Mouse (Mus musculus) 3134 (cell line): ENCODE measurements around the gene Spag8.

Source experiments
- DNase-seq: peaks from one replicate; pipeline ENCODE4 v3.0.0-alpha.2; 2011; ENCODE audit warnings: low spot score; ENCODE audit not compliant: insufficient read length; ENCODE audit errors: extremely low read depth

Gene Spag8

GRCm38 (mm10) chr4:43653161-43654015 lies at the start of gene Spag8:
TSS of gene Spag8 (minus strand) at chr4:43653594.
- no peak for DNase-seq

GRCm38 (mm10) chr4:43700707-43701106 lies 47.3 kb upstream of the Spag8 start, which contains the start of gene Olfr70:
TSS of gene Olfr70 (minus strand) at chr4:43700807.
- DNase-seq: no peak

- peak; percentile 36 for DNase-seq
These were observed 43.2 kb upstream of the Spag8 start for GRCm38 (mm10) chr4:43696561-43696960.

- no peak for DNase-seq
These were observed 41.9 kb upstream of the Spag8 start for GRCm38 (mm10) chr4:43695249-43695671.

- no peak for DNase-seq
These were observed 41.2 kb upstream of the Spag8 start for GRCm38 (mm10) chr4:43694439-43695248.

GRCm38 (mm10) chr4:43693806-43694241 lies 40.4 kb upstream of the Spag8 start:
- peak; percentile 46 for DNase-seq

- DNase-seq: no peak
These were observed 37.6 kb upstream of the Spag8 start for GRCm38 (mm10) chr4:43691026-43691425.

GRCm38 (mm10) chr4:43690021-43690420 lies 36.6 kb upstream of the Spag8 start:
- DNase-seq: no peak

GRCm38 (mm10) chr4:43679416-43680043 lies 26.1 kb upstream of the Spag8 start:
- DNase-seq: no peak

GRCm38 (mm10) chr4:43678541-43678940 lies 25.1 kb upstream of the Spag8 start:
- DNase-seq: no peak

GRCm38 (mm10) chr4:43675608-43676007 lies 22.2 kb upstream of the Spag8 start:
- no peak for DNase-seq

GRCm38 (mm10) chr4:43674974-43675373 lies 21.6 kb upstream of the Spag8 start:
- DNase-seq: no peak

GRCm38 (mm10) chr4:43673703-43674102 lies 20.3 kb upstream of the Spag8 start:
- no peak for DNase-seq

GRCm38 (mm10) chr4:43672070-43672469 lies 18.7 kb upstream of the Spag8 start:
- DNase-seq: no peak

- DNase-seq: no peak
These were observed 16.0 kb upstream of the Spag8 start for GRCm38 (mm10) chr4:43669428-43669794.

- peak; percentile 92 for DNase-seq
These were observed 15.5 kb upstream of the Spag8 start, which contains the start of the genes Tmem8b and Fam221b for GRCm38 (mm10) chr4:43668782-43669427. TSS of gene Tmem8b (plus strand) at chr4:43668971. TSS of gene Fam221b (minus strand) at chr4:43669145.

GRCm38 (mm10) chr4:43666412-43666811 lies 13.0 kb upstream of the Spag8 start:
- DNase-seq: no peak

- DNase-seq: no peak
These were observed 3.8 kb upstream of the Spag8 start for GRCm38 (mm10) chr4:43657146-43657545.

GRCm38 (mm10) chr4:43656339-43657109 lies 3.1 kb upstream of the Spag8 start, which contains the start of gene Hint2:
TSS of gene Hint2 (minus strand) at chr4:43656466.
- peak; percentile 97 for DNase-seq
